Mouse (Mus musculus) kidney, adult 2 months (tissue): ENCODE results near the gene Ccdc160. TPM values are rescaled to one million over a fixed set of nuclear protein-coding genes. Genes with fewer than 3 reads are reported as not detected.

Experiments used
- DNase-seq: peaks from one replicate; pipeline ENCODE4 v3.0.0; 2021
- H3K27ac ChIP-seq: fragments of 200-500 bp; 2 replicates; pipeline ENCODE4 v1.5.1; 2012; ENCODE audit warnings: low read depth, low read length, control low read depth, inconsistent platforms; ENCODE audit not compliant: insufficient read depth
- H3K27me3 ChIP-seq: fragments of 200-500 bp; replicated peaks from 2 replicates; pipeline ENCODE4 v1.6.1; 2012; ENCODE audit warnings: mild to moderate bottlenecking, moderate library complexity, low read length, inconsistent platforms; ENCODE audit not compliant: control insufficient read depth, insufficient read depth
- H3K36me3 ChIP-seq: fragments of 200-500 bp; 2 replicates; pipeline ENCODE4 v1.6.1; 2012; ENCODE audit warnings: mild to moderate bottlenecking, moderate library complexity, low read length, inconsistent platforms; ENCODE audit not compliant: control insufficient read depth, insufficient read depth
- H3K4me1 ChIP-seq: fragments of 200-500 bp; 2 replicates; pipeline ENCODE4 v1.6.1; 2011; ENCODE audit warnings: low read length; ENCODE audit not compliant: control insufficient read depth, insufficient read depth
- H3K4me3 ChIP-seq: fragments of 200-500 bp; 2 replicates; pipeline ENCODE4 v1.5.1; 2011; ENCODE audit warnings: mild to moderate bottlenecking, low read depth, low read length, control low read depth; ENCODE audit not compliant: insufficient read depth
- CTCF ChIP-seq: fragments of 200-500 bp; conservative IDR thresholded peaks from 2 replicates; pipeline ENCODE4 v1.5.1; 2011; ENCODE audit warnings: low read depth, mild to moderate bottlenecking, control low read depth, low read length, moderate library complexity, mixed read lengths; ENCODE audit not compliant: insufficient read depth, insufficient read length
- POLR2A ChIP-seq: fragments of 200-500 bp; IDR thresholded peaks from one replicate; pipeline ENCODE4 v1.6.1; 2011; ENCODE audit warnings: low read depth, low read length, control low read depth
- WGBS: fragments of 180-500 bp; shearing (Covaris S2); methylation state at CpG from one replicate; pipeline ENCODE4 v1.1.7; 2018; 5-methylcytosine and 5-hydroxymethylcytosine counted together
- polyA plus RNA-seq: library from polyadenylated mRNA; depleted of rRNA; stranded (reverse); fragments of >200 nt; gene quantifications from 2 replicates; pipeline ENCODE4 v1.2.3, GENCODE M21; 2012; rRNA removed

Gene Ccdc160
- polyA plus RNA-seq, 1 experiment: 1.1 TPM

GRCm38 (mm10) chrX:52819338-52819737, 28.3 kb downstream of the Ccdc160 start:
- Histone ChIP-seq H3K4me1 (no peaks in the 10 kb centered on the region), H3K4me3 (no peak overlapping the region), H3K27me3 (no peaks in the 10 kb centered on the region), H3K27ac (no peak overlapping the region), H3K36me3 (no peaks in the 10 kb centered on the region)
- no peak for TF ChIP-seq POLR2A
- no peak for TF ChIP-seq CTCF
- WGBS: 25% methylated on average over 3 of the region's 3 CpGs
- no peak for DNase-seq

Other genes starting within 250 kb of the Ccdc160 start
- gene Gpc3, start 177.2 kb upstream of the Ccdc160 start, polyA plus RNA-seq: 27.2 and 31.5 TPM in 2 replicates
- gene Phf6, start 121.1 kb downstream of the Ccdc160 start, polyA plus RNA-seq: 1.4 and 2.4 TPM in 2 replicates
- 15.9 and 28.9 TPM in 2 replicates for gene Hprt, start 196.9 kb downstream of the Ccdc160 start, polyA plus RNA-seq